Mouse (Mus musculus): ENCODE measurements at regions not wholly inside any gene's neighbourhood (a gene's known extent, or its start where the extent isn't known, plus 50 kb on each side); places are given as distances from the start of the nearest gene placed in this dataset.

- H3K4me3 ChIP-seq (ENCODE audit: low read depth, low read length): peak overlapping the region; percentile 31
Measured at GRCm38 (mm10) chr6:31219736-31220135, 178.8 kb upstream of the Mkln1 start.

GRCm38 (mm10) chr6:31220184-31220931 lies 178.2 kb upstream of the Mkln1 start:
- peak overlapping the region; percentile 31 for H3K4me3 ChIP-seq (ENCODE audit: low read depth, low read length)
- WGBS: 2% methylated on average over 30 of the region's 30 CpGs
- H3K27me3 ChIP-seq (replicated peaks; ENCODE audit: control insufficient read depth, insufficient read depth, low read length): peaks cover 67% of the 10 kb centered on the region
- ATAC-seq (replicated peaks; ENCODE audit: low FRiP score, low TSS enrichment, low read depth) (no peak), DNase-seq (ENCODE audit: low spot score) (peak; percentile 81)
- peak overlapping the region; percentile 56 for H3K4me2 ChIP-seq (ENCODE audit: low read length)
- no peak overlapping the region for H3K9ac ChIP-seq (ENCODE audit: low read length)
- no peaks in the 10 kb centered on the region for H3K36me3 ChIP-seq (ENCODE audit: control insufficient read depth, insufficient read depth, low read length)
- H3K4me1 ChIP-seq (replicated peaks; ENCODE audit: control insufficient read depth, insufficient read depth, low read length): peaks cover 18% of the 10 kb centered on the region
- H3K9me3 ChIP-seq (ENCODE audit: control insufficient read depth, low read length): no peaks in the 10 kb centered on the region
- no peak overlapping the region for H3K27ac ChIP-seq (ENCODE audit: low read depth)

More at GRCm38 (mm10) chr6:31219736-31220135, 178.8 kb upstream of the Mkln1 start:
- H3K9me3 ChIP-seq (ENCODE audit: control insufficient read depth, low read length): no peaks in the 10 kb centered on the region
- peaks cover 18% of the 10 kb centered on the region for H3K4me1 ChIP-seq (replicated peaks; ENCODE audit: control insufficient read depth, insufficient read depth, low read length)
- peaks cover 73% of the 10 kb centered on the region for H3K27me3 ChIP-seq (replicated peaks; ENCODE audit: control insufficient read depth, insufficient read depth, low read length)
- no peaks in the 10 kb centered on the region for H3K36me3 ChIP-seq (ENCODE audit: control insufficient read depth, insufficient read depth, low read length)
- no peak for DNase-seq (ENCODE audit: low spot score)
- no peak overlapping the region for H3K27ac ChIP-seq (ENCODE audit: low read depth)
- H3K9ac ChIP-seq (ENCODE audit: low read length): no peak overlapping the region
- 42% methylated on average over 3 of the region's 3 CpGs for WGBS
- peak overlapping the region; percentile 56 for H3K4me2 ChIP-seq (ENCODE audit: low read length)
- ATAC-seq (replicated peaks; ENCODE audit: low FRiP score, low TSS enrichment, low read depth): no peak

- 31% methylated on average over 10 of the region's 10 CpGs for WGBS
- ATAC-seq (replicated peaks; ENCODE audit: low FRiP score, low TSS enrichment, low read depth): no peak
Measured at GRCm38 (mm10) chr6:31221490-31221889, 177.0 kb upstream of the Mkln1 start.

GRCm38 (mm10) chr6:31222024-31222579 lies 176.4 kb upstream of the Mkln1 start:
- Histone ChIP-seq H3K9me3 (ENCODE audit: control insufficient read depth, low read length) (no peaks in the 10 kb centered on the region), H3K4me1 (replicated peaks; ENCODE audit: control insufficient read depth, insufficient read depth, low read length) (peaks cover 14% of the 10 kb centered on the region), H3K27ac (ENCODE audit: low read depth) (no peak overlapping the region), H3K4me2 (ENCODE audit: low read length) (no peak overlapping the region), H3K9ac (ENCODE audit: low read length) (no peak overlapping the region), H3K36me3 (ENCODE audit: control insufficient read depth, insufficient read depth, low read length) (no peaks in the 10 kb centered on the region), H3K27me3 (replicated peaks; ENCODE audit: control insufficient read depth, insufficient read depth, low read length) (peaks cover 51% of the 10 kb centered on the region), H3K4me3 (ENCODE audit: low read depth, low read length) (no peak overlapping the region)
- ATAC-seq (replicated peaks; ENCODE audit: low FRiP score, low TSS enrichment, low read depth) (no peak), DNase-seq (ENCODE audit: low spot score) (no peak)
- 78% methylated on average over 6 of the region's 6 CpGs for WGBS

More at GRCm38 (mm10) chr6:31221490-31221889, 177.0 kb upstream of the Mkln1 start:
- Histone ChIP-seq H3K4me1 (replicated peaks; ENCODE audit: control insufficient read depth, insufficient read depth, low read length) (peaks cover 18% of the 10 kb centered on the region), H3K4me3 (ENCODE audit: low read depth, low read length) (no peak overlapping the region), H3K27me3 (replicated peaks; ENCODE audit: control insufficient read depth, insufficient read depth, low read length) (peaks cover 56% of the 10 kb centered on the region), H3K9ac (ENCODE audit: low read length) (no peak overlapping the region), H3K36me3 (ENCODE audit: control insufficient read depth, insufficient read depth, low read length) (no peaks in the 10 kb centered on the region), H3K27ac (ENCODE audit: low read depth) (no peak overlapping the region), H3K9me3 (ENCODE audit: control insufficient read depth, low read length) (no peaks in the 10 kb centered on the region), H3K4me2 (ENCODE audit: low read length) (no peak overlapping the region)
- DNase-seq (ENCODE audit: low spot score): no peak

- Histone ChIP-seq H3K9ac (ENCODE audit: low read length) (no peak overlapping the region), H3K4me1 (replicated peaks; ENCODE audit: control insufficient read depth, insufficient read depth, low read length) (no peaks in the 10 kb centered on the region), H3K27me3 (replicated peaks; ENCODE audit: control insufficient read depth, insufficient read depth, low read length) (0 out of 2 replicates have a peak, but pooled peaks cover 4% of the 10 kb centered on the region), H3K4me2 (ENCODE audit: low read length) (no peak overlapping the region), H3K9me3 (ENCODE audit: control insufficient read depth, low read length) (no peaks in the 10 kb centered on the region), H3K4me3 (ENCODE audit: low read depth, low read length) (no peak overlapping the region), H3K36me3 (ENCODE audit: control insufficient read depth, insufficient read depth, low read length) (no peaks in the 10 kb centered on the region), H3K27ac (ENCODE audit: low read depth) (no peak overlapping the region)
- no peak for ATAC-seq (replicated peaks; ENCODE audit: low FRiP score, low TSS enrichment, low read depth)
- no peak for DNase-seq (ENCODE audit: low spot score)
- 57% methylated on average over 5 of the region's 5 CpGs for WGBS
Measured at GRCm38 (mm10) chr6:31227406-31227805, 171.1 kb upstream of the Mkln1 start.

DNA sequence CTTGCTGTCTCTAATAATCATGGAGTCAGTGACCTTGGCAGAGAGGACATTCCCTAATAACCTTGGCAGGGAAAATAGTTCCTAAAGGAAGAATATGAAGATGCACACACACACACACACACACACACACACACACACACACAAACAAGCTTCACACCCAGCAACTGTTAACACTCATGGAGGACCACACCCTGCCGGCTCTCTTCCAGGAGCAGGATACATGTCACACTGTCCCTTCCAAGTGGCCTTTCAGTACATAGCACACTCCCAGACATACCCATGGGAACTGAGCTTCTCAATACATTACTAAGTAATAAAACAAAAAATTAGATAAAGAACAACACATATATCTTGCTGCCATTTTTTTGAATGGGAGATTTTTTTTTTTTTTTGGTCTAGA lies 170.5 kb upstream of the Mkln1 start:
- ATAC-seq (replicated peaks; ENCODE audit: low FRiP score, low TSS enrichment, low read depth) (no peak), DNase-seq (ENCODE audit: low spot score) (no peak)
- Histone ChIP-seq H3K4me1 (replicated peaks; ENCODE audit: control insufficient read depth, insufficient read depth, low read length) (no peaks in the 10 kb centered on the region), H3K4me3 (ENCODE audit: low read depth, low read length) (no peak overlapping the region), H3K9ac (ENCODE audit: low read length) (no peak overlapping the region), H3K4me2 (ENCODE audit: low read length) (no peak overlapping the region), H3K27ac (ENCODE audit: low read depth) (no peak overlapping the region), H3K9me3 (ENCODE audit: control insufficient read depth, low read length) (no peaks in the 10 kb centered on the region), H3K36me3 (ENCODE audit: control insufficient read depth, insufficient read depth, low read length) (no peaks in the 10 kb centered on the region), H3K27me3 (replicated peaks; ENCODE audit: control insufficient read depth, insufficient read depth, low read length) (0 out of 2 replicates have a peak, but pooled peaks cover 4% of the 10 kb centered on the region)
- WGBS: 95% methylated on average over 1 of the region's 1 CpGs

DNA sequence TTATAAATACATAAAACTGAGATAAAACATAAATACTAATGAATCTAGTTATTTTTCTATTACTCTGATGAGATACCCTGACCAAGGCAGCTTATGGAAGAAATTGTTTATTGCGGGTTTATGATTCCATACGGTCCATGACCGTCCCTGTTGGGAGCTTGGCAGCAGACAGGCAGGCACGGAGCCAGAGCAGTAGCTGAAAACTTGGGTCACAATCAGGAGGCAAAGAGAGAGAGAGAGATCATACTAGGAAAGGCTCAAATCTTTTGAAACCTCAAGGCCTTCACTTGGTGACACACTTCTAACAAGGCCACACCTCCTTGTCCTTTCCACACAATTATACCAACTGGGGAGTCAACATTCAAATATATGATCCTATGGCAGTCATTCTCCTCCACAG lies 166.7 kb upstream of the Mkln1 start:
- Histone ChIP-seq H3K9me3 (ENCODE audit: control insufficient read depth, low read length) (no peaks in the 10 kb centered on the region), H3K4me3 (ENCODE audit: low read depth, low read length) (no peak overlapping the region), H3K36me3 (ENCODE audit: control insufficient read depth, insufficient read depth, low read length) (no peaks in the 10 kb centered on the region), H3K27ac (ENCODE audit: low read depth) (no peak overlapping the region), H3K9ac (ENCODE audit: low read length) (no peak overlapping the region), H3K4me1 (replicated peaks; ENCODE audit: control insufficient read depth, insufficient read depth, low read length) (no peaks in the 10 kb centered on the region), H3K27me3 (replicated peaks; ENCODE audit: control insufficient read depth, insufficient read depth, low read length) (no peaks in the 10 kb centered on the region), H3K4me2 (ENCODE audit: low read length) (no peak overlapping the region)
- DNase-seq (ENCODE audit: low spot score) (no peak), ATAC-seq (replicated peaks; ENCODE audit: low FRiP score, low TSS enrichment, low read depth) (no peak)
- 85% methylated on average over 4 of the region's 4 CpGs for WGBS

DNA sequence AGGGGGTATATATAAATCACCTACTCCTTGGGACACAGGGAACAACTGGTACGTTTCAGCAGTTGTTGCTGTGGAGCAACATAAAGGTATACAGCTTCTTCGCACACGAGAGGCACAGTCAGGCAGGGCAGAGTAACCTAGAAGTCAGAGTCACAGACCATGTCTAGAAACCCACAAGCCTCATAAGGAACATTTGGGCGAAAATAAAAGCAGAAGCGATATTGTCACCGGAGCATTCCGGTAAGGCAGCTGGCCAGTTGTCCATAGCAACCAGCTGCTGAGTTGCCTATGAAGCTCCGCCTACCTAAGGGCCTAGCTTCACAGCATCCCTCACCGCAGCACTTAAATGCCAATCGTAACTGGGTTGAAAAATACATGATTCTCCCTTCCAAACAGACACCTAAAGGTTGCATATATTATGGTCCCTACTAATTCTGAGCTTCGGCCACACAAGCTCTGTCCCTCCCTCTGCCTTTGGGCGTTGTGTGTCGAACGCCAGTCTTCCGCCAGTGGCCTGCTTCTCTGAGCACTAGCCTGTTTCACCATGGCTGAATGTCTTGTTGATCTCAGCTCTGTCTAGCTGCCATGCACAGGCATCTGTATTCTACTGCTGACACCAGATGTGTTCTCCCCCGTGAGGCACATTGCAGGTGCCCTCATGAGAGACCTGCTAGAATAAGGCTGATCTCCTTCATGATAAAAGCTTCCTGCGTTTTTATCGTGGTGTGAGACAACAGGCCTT lies 165.1 kb upstream of the Mkln1 start:
- no peak for DNase-seq (ENCODE audit: low spot score)
- Histone ChIP-seq H3K27me3 (replicated peaks; ENCODE audit: control insufficient read depth, insufficient read depth, low read length) (no peaks in the 10 kb centered on the region), H3K4me2 (ENCODE audit: low read length) (no peak overlapping the region), H3K9ac (ENCODE audit: low read length) (no peak overlapping the region), H3K27ac (ENCODE audit: low read depth) (no peak overlapping the region), H3K4me1 (replicated peaks; ENCODE audit: control insufficient read depth, insufficient read depth, low read length) (no peaks in the 10 kb centered on the region), H3K36me3 (ENCODE audit: control insufficient read depth, insufficient read depth, low read length) (no peaks in the 10 kb centered on the region), H3K9me3 (ENCODE audit: control insufficient read depth, low read length) (no peaks in the 10 kb centered on the region), H3K4me3 (ENCODE audit: low read depth, low read length) (no peak overlapping the region)
- WGBS: 66% methylated on average over 18 of the region's 18 CpGs
- ATAC-seq (replicated peaks; ENCODE audit: low FRiP score, low TSS enrichment, low read depth): no peak

Measured in intestine, embryonic 14.5 days (tissue).